ENCODE assay signal across 12 mouse cellular contexts in genomic region chr16:41692435-41692834, GRCm38 (mm10).
A peak's percentile ranks its signal among the peaks of the same experiment; 100 is the strongest.
DNase-seq lines count a peak whose midpoint lies in the region; ATAC-seq and TF ChIP-seq lines count a peak whose summit lies in the region.
"Had no signal": no experiment of that assay in that cellular context is flagged by ENCODE, and none has a peak within 500 bp of the region (broad histone marks: within the 10 kb centered on the region; RNA-seq: fewer than 3 reads in every experiment).

No protein-coding gene starts in this region.

- TF ChIP-seq CTCF in left cerebral cortex, adult 2 months (IDR thresholded peaks at IDR 0.05) = peak; percentile 56
- TF ChIP-seq CTCF in Patski (IDR thresholded peaks at IDR 0.05) = peak; percentile 40

- intact Hi-C loops in left cerebral cortex, adult 2 months (cut with DNase I) = no loop called here
- intact Hi-C loops in left cerebral cortex, postnatal 4 days (cut with DNase I) = no loop called here

- H3K27me3 ChIP-seq in Patski = no peaks in the 10 kb centered on the region
- H3K27me3 ChIP-seq: intestine, embryonic 15.5 days had no signal

- POLR2A ChIA-PET in Patski (lab: Charles Lee) = no interaction called here

- CTCF ChIA-PET in Patski (lab: Charles Lee) = no interaction called here

- H3K27ac ChIP-seq in left cerebral cortex, adult 2 months = no peak overlapping the region
- H3K27ac ChIP-seq: intestine, embryonic 15.5 days had no signal

- no peak for ATAC-seq in Patski
- ATAC-seq in erythroid progenitor cell, adult 5-6 weeks (replicated peaks; ENCODE audit: low FRiP score, poor library complexity, severe bottlenecking) = no peak
- ATAC-seq: intestine, embryonic 15.5 days had no signal

- peak; percentile 40 for DNase-seq in embryo, embryonic 10.5 days (ENCODE audit: low spot score)
- no peak for DNase-seq in embryo, embryonic 10 days (ENCODE audit: low spot score)
- DNase-seq in left cerebral cortex, adult 2 months (ENCODE audit: extremely low spot score in 1 of 2, low spot score in 2 of 2) = no peak
- DNase-seq in left cerebral cortex, postnatal 4 days = no peak
- no peak for DNase-seq in Patski (ENCODE audit: low read depth, low spot score)
- DNase-seq in kidney, postnatal 10 days = peak; percentile 13
- DNase-seq in thymus, postnatal 4 days = no peak
- DNase-seq: cerebellum, adult 9-10 months; gastrocnemius, postnatal 25 days had no signal

- in situ Hi-C loops in Patski (cut with MboI; ENCODE audit: low pct_unique_long_range_greater_than_20kb) = no loop called here

- no peak overlapping the region for H3K4me3 ChIP-seq in left cerebral cortex, adult 2 months
- H3K4me3 ChIP-seq: intestine, embryonic 15.5 days; myocyte had no signal

Comparison
In these comparisons a context has a peak if more than half of its experiments do, and no peak if none do; other contexts are left out.
1. DNase-seq: peak in embryo, embryonic 10.5 days (single experiment) and kidney, postnatal 10 days (single experiment); none in embryo, embryonic 10 days (single experiment), left cerebral cortex, adult 2 months (0 of 2), left cerebral cortex, postnatal 4 days (single experiment), Patski (single experiment) and thymus, postnatal 4 days (single experiment).